Mouse (Mus musculus) myocyte (in vitro differentiated cells): ENCODE measurements around the gene Pwwp2b. TPM values are rescaled to one million over a fixed set of nuclear protein-coding genes. Genes with fewer than 3 reads are reported as not detected.

Source experiments
- H3K27me3 ChIP-seq: one replicate; pipeline ENCODE4 v1.6.1; 2011; ENCODE audit not compliant: control insufficient read depth, insufficient read depth, insufficient read length
- H3K36me3 ChIP-seq: one replicate; pipeline ENCODE4 v1.6.1; 2011; ENCODE audit not compliant: control insufficient read depth, insufficient read depth
- H3K4me2 ChIP-seq: one replicate; pipeline ENCODE4 v1.6.1; 2011; ENCODE audit warnings: low read depth, control low read depth
- H3K4me3 ChIP-seq: one replicate; pipeline ENCODE4 v1.5.1; 2011; ENCODE audit warnings: mild to moderate bottlenecking, control low read depth, moderate library complexity
- H3K79me2 ChIP-seq: one replicate; pipeline ENCODE4 v1.6.1; 2011; ENCODE audit not compliant: control insufficient read depth, insufficient read depth
- H3ac ChIP-seq: one replicate; pipeline ENCODE4 v1.6.1; 2011; ENCODE audit not compliant: control insufficient read depth, insufficient read length
- CEBPB ChIP-seq: IDR thresholded peaks from 2 replicates; pipeline ENCODE4 v1.6.1; 2011; ENCODE audit warnings: mild to moderate bottlenecking, moderate library complexity; ENCODE audit not compliant: poor library complexity, insufficient read depth, severe bottlenecking
- E2F4 ChIP-seq: IDR thresholded peaks from one replicate; pipeline ENCODE4 v1.6.1; 2011; ENCODE audit warnings: mild to moderate bottlenecking, control low read depth, moderate library complexity; ENCODE audit not compliant: insufficient read depth
- MAX ChIP-seq: IDR thresholded peaks from one replicate; pipeline ENCODE4 v1.6.1; 2011; ENCODE audit warnings: low read depth, mild to moderate bottlenecking, control low read depth
- MYOD1 ChIP-seq, 3 experiments: IDR thresholded peaks; one replicate each; pipeline ENCODE4 v1.6.1; 2011; ENCODE audit warnings: control low read depth in 2 of 3, low read depth in 2 of 3, mild to moderate bottlenecking in 2 of 3, moderate library complexity in 1 of 3; ENCODE audit not compliant: insufficient read length in 2 of 3, control insufficient read depth in 1 of 3
- MYOG ChIP-seq, 3 experiments: IDR thresholded peaks; one replicate each; pipeline ENCODE4 v1.6.1; 2011; ENCODE audit warnings: control low read depth in 2 of 3, low read depth in 2 of 3, mild to moderate bottlenecking in 2 of 3; ENCODE audit not compliant: insufficient read length in 2 of 3, control insufficient read depth in 1 of 3, insufficient read depth in 1 of 3
- POLR2A ChIP-seq: IDR thresholded peaks from one replicate; pipeline ENCODE4 v1.6.1; 2011; ENCODE audit warnings: low read depth, mild to moderate bottlenecking, control low read depth, moderate library complexity; ENCODE audit not compliant: insufficient read length
- POLR2AphosphoS2 ChIP-seq: IDR thresholded peaks from one replicate; pipeline ENCODE4 v1.6.1; 2011; ENCODE audit warnings: low read depth, control low read depth; ENCODE audit not compliant: insufficient read length
- REST ChIP-seq: IDR thresholded peaks from one replicate; pipeline ENCODE4 v1.6.1; 2011; ENCODE audit warnings: mild to moderate bottlenecking, control low read depth, moderate library complexity; ENCODE audit not compliant: insufficient read depth, insufficient read length
- SRF ChIP-seq: IDR thresholded peaks from one replicate; pipeline ENCODE4 v1.6.1; 2011; ENCODE audit warnings: low read depth; ENCODE audit not compliant: control insufficient read depth, insufficient read length
- TCF12 ChIP-seq: IDR thresholded peaks from one replicate; pipeline ENCODE4 v1.6.1; 2011; ENCODE audit warnings: mild to moderate bottlenecking, control low read depth; ENCODE audit not compliant: poor library complexity, insufficient read depth, severe bottlenecking
- TCF3 ChIP-seq: IDR thresholded peaks from one replicate; pipeline ENCODE4 v1.6.1; 2011; ENCODE audit warnings: low read depth, control low read depth; ENCODE audit not compliant: insufficient read length
- USF1 ChIP-seq: IDR thresholded peaks from one replicate; pipeline ENCODE4 v1.6.1; 2011; ENCODE audit warnings: low read depth, mild to moderate bottlenecking, control low read depth, moderate library complexity
- polyA plus RNA-seq: library from polyadenylated mRNA; unstranded; fragments of >200 nt; fragmentation: generic; extraction: Trizol; gene quantifications from one replicate; pipeline ENCODE4 v1.2.1, GENCODE M21; 2012; ENCODE audit warnings: missing spikeins

Pwwp2b gene
- polyA plus RNA-seq, 1 experiment = 9.6 TPM

GRCm38 (mm10) chr7:139301505-139301904, 53.2 kb downstream of the Pwwp2b start:
- no peaks in the 10 kb centered on the region for H3K36me3 ChIP-seq
- no peaks in the 10 kb centered on the region for H3K79me2 ChIP-seq
- TF ChIP-seq TCF12 (no peak), E2F4 (no peak)
- no peak overlapping the region for H3K4me3 ChIP-seq
- no peak overlapping the region for H3ac ChIP-seq
- H3K27me3 ChIP-seq = no peaks in the 10 kb centered on the region
- no peak overlapping the region for H3K4me2 ChIP-seq

DNA sequence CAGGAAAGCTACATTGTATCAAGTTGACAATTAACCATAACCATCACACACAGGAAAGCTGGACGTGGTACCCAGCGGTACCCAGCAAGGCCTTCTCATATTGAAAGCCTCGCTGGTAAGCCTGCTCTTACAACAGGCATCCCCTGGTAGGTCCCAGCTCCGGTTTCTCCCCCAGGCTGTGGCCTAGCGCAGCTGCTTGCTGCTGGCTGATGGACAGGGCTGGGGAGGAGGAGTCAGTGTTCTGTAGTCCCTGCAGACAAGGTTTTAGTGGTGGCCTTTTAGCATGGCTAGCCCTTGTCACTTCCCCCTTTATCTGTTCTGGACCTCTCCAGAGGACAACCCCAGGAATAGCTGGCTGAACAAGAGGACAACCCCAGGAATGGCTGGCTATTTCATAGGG, 54.0 kb downstream of the Pwwp2b start:
- Histone ChIP-seq H3K4me3 (no peak overlapping the region), H3K27me3 (no peaks in the 10 kb centered on the region), H3K36me3 (no peaks in the 10 kb centered on the region), H3K79me2 (no peaks in the 10 kb centered on the region), H3K4me2 (no peak overlapping the region), H3ac (no peak overlapping the region)
- peak in 2 of 3 experiments; percentile 61 to 79 for TF ChIP-seq MYOG (IDR thresholded peaks at IDR 0.05; ENCODE audit: control insufficient read depth in 1 of 3, insufficient read depth in 1 of 3, insufficient read length in 2 of 3, low read depth in 2 of 3)
- no peak for TF ChIP-seq E2F4
- TF ChIP-seq POLR2AphosphoS2 = no peak
- TF ChIP-seq MAX = no peak
- TF ChIP-seq SRF = no peak
- peak; percentile 9 to 90 (median 79) for TF ChIP-seq MYOD1 (IDR thresholded peaks at IDR 0.05; ENCODE audit: control insufficient read depth in 1 of 3, insufficient read length in 2 of 3, low read depth in 2 of 3)
- no peak for TF ChIP-seq REST
- TF ChIP-seq CEBPB = no peak

- Histone ChIP-seq H3K4me3 (no peak overlapping the region), H3K79me2 (no peaks in the 10 kb centered on the region), H3K36me3 (no peaks in the 10 kb centered on the region), H3K27me3 (no peaks in the 10 kb centered on the region), H3K4me2 (peak overlapping the region; percentile 59), H3ac (no peak overlapping the region)
- peak; percentile 74; the same call in 1 of the 2 replicates for TF ChIP-seq CEBPB
- peak; percentile 63 for TF ChIP-seq USF1
- TF ChIP-seq MAX = no peak
These were observed 55.2 kb downstream of the Pwwp2b start for GRCm38 (mm10) chr7:139303280-139304011.

DNA sequence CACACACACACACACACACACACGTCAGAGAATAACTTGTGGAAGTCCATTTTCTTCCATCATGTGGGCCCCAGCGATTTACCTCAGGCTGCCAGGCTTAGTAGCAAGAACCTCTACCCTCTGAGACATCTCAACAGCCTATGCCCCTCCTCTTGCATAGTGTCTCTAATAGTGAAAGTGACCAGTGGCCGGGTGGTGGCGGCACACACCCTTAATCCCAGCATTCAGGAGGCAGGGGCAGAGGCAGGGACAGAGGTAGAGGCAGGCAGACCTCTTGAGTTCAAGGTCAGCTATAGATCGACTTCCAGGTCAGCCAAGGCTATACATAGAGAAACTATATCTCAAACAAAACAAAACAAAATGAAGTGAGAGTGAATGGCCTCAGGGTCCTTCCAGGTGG, 56.0 kb downstream of the Pwwp2b start:
- no peak overlapping the region for H3ac ChIP-seq
- no peaks in the 10 kb centered on the region for H3K79me2 ChIP-seq
- no peak overlapping the region for H3K4me3 ChIP-seq
- TF ChIP-seq MYOD1 (IDR thresholded peaks at IDR 0.05; ENCODE audit: control insufficient read depth in 1 of 3, insufficient read length in 2 of 3, low read depth in 2 of 3) = no peak
- no peak for TF ChIP-seq MYOG (IDR thresholded peaks at IDR 0.05; ENCODE audit: control insufficient read depth in 1 of 3, insufficient read depth in 1 of 3, insufficient read length in 2 of 3, low read depth in 2 of 3)
- TF ChIP-seq TCF12 = no peak
- TF ChIP-seq POLR2A = no peak
- TF ChIP-seq USF1 = no peak
- TF ChIP-seq TCF3 = no peak
- TF ChIP-seq E2F4 = no peak
- H3K36me3 ChIP-seq = no peaks in the 10 kb centered on the region
- H3K4me2 ChIP-seq = no peak overlapping the region
- no peaks in the 10 kb centered on the region for H3K27me3 ChIP-seq

- TF ChIP-seq CEBPB (no peak), MYOD1 (IDR thresholded peaks at IDR 0.05; ENCODE audit: control insufficient read depth in 1 of 3, insufficient read length in 2 of 3, low read depth in 2 of 3) (no peak), MAX (no peak), USF1 (no peak), E2F4 (no peak), SRF (no peak), TCF12 (no peak), POLR2AphosphoS2 (no peak), MYOG (IDR thresholded peaks at IDR 0.05; ENCODE audit: control insufficient read depth in 1 of 3, insufficient read depth in 1 of 3, insufficient read length in 2 of 3, low read depth in 2 of 3) (no peak), POLR2A (no peak), REST (no peak)
- Histone ChIP-seq H3K4me2 (no peak overlapping the region), H3K79me2 (no peaks in the 10 kb centered on the region), H3ac (no peak overlapping the region), H3K4me3 (no peak overlapping the region), H3K36me3 (no peaks in the 10 kb centered on the region), H3K27me3 (no peaks in the 10 kb centered on the region)
These were observed 58.8 kb downstream of the Pwwp2b start for GRCm38 (mm10) chr7:139307056-139307455.
